Mouse (Mus musculus) heart, embryonic 14.5 days (tissue): Measurements from ENCODE around the gene Cd79b. TPM values are rescaled to one million over a fixed set of nuclear protein-coding genes. Genes with fewer than 3 reads are reported as not detected.

Source experiments
- polyA plus RNA-seq: library from polyadenylated mRNA; unstranded; fragments of >200 nt; fragmentation: Nextera tagmentation; extraction: Ambion mirVana; gene quantifications from 2 replicates; pipeline ENCODE4 v1.2.1, GENCODE M21; 2014

Gene Cd79b
- polyA plus RNA-seq, 1 experiment from 2014 or later: 0.95 TPM

Other genes with a start within 250 kb of the Cd79b start
- 9.7 and 10.8 TPM in 2 replicates for gene Taco1, start 248.7 kb downstream of the Cd79b start, polyA plus RNA-seq
- 26.6 and 28.6 TPM in 2 replicates for gene Map3k3, start 230.1 kb downstream of the Cd79b start, polyA plus RNA-seq
- gene Gm10840, start 153.9 kb downstream of the Cd79b start, polyA plus RNA-seq: not detected in 2 replicates
- gene Limd2, start 153.9 kb downstream of the Cd79b start, polyA plus RNA-seq: 80.2 and 84.6 TPM in 2 replicates
- 19.4 and 21.8 TPM in 2 replicates for gene Strada, start 112.6 kb downstream of the Cd79b start, polyA plus RNA-seq
- gene Ccdc47, start 98.4 kb downstream of the Cd79b start, polyA plus RNA-seq: 69.8 and 75.9 TPM in 2 replicates
- 43.0 and 44.9 TPM in 2 replicates for gene Ddx42, start 97.8 kb downstream of the Cd79b start, polyA plus RNA-seq
- 31.7 and 34.1 TPM in 2 replicates for gene Ftsj3, start 58.7 kb downstream of the Cd79b start, polyA plus RNA-seq
- gene Psmc5, start 58.6 kb downstream of the Cd79b start, polyA plus RNA-seq: 200 and 207 TPM in 2 replicates
- 18.1 and 22.9 TPM in 2 replicates for gene Smarcd2, start 41.8 kb downstream of the Cd79b start, polyA plus RNA-seq
- 0.05 and 0.07 TPM in 2 replicates for gene Tcam1, start 38.1 kb downstream of the Cd79b start, polyA plus RNA-seq
- not detected in 2 replicates for gene Gh, start 12.9 kb downstream of the Cd79b start, polyA plus RNA-seq
- 0.07 and 0.42 TPM in 2 replicates for gene Scn4a, start 38.5 kb upstream of the Cd79b start, polyA plus RNA-seq
- gene Prr29, start 50.7 kb upstream of the Cd79b start, polyA plus RNA-seq: 0.35 TPM in 1 of 2 replicates, not detected in the other
- 105 and 108 TPM in 2 replicates for gene Icam2, start 73.3 kb upstream of the Cd79b start, polyA plus RNA-seq
- 4.8 and 6.8 TPM in 2 replicates for gene Ern1, start 173.1 kb upstream of the Cd79b start, polyA plus RNA-seq